Mouse (Mus musculus) forelimb bud, embryonic 11.5 days (tissue): ENCODE data around the gene Cd164l2.

Experiments
- DNase-seq: peaks from one replicate; pipeline ENCODE4 v3.0.0-alpha.2; 2012; ENCODE audit warnings: low read depth, low spot score

Gene Cd164l2

GRCm38 (mm10) chr4:133194482-133194881, 17.4 kb upstream of the Cd164l2 start:
- DNase-seq, result no peak

DNA sequence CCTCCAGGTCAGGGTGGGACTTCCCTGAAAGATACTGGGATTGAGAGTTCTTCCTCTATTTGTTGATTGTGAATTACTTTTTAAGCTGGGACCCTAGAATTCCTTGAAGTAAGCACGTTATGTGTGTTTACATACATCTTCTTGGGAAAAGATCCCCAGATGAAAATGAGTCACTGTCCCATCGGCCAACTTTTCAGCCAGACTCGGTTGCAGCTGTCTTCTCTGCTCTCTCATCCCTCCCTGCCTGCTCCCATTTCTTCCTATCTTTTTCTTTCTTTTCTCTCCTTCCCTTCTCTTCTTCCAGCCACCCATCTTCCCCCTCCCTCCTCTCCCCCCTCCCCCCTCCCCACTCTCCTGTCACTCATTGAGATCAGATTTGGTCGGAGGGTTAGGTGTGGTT, 16.9 kb upstream of the Cd164l2 start:
- no peak for DNase-seq

DNA sequence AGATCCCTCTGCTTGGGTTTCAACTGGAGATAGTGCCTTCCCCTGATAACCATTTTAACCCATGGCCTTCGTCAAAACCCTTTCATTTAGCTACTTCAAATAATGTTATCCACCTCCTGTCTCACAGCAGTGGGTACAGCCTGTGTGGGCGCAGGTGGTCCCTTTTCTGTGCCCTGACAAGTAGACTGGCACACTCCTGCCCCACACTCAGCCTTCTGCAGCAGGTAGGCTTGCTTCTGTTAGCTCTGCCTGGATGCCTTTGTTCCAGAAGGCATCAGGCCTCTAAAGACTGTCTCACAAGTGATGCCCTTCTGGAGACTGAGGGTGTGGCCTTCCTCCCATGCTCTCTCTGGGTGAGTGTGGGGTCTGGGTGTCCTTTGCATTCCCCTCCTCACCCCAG, 15.8 kb upstream of the Cd164l2 start:
- DNase-seq, result no peak

DNA sequence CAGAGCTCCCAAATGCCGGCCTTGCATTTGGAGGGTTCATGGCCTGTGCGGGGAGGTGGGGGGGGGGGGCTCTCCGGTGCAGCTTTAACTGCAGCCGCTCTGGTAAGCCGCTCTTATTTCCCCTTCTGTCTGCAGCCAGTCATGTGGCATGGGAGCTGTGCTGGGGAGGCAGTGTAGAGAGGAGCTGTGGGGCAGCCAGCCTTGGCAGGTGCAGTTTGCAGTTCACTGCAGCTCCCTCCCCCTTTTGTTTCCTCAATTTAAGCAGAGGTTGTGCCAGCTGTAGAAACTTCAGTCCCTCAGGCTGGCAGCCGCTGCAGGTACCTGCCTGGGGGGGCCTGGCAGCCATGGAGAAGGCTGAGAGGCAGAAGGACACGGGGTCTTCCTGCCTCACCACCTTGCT, 15.1 kb upstream of the Cd164l2 start:
- no peak for DNase-seq

GRCm38 (mm10) chr4:133197355-133197754, 14.6 kb upstream of the Cd164l2 start:
- peak; percentile 58 for DNase-seq

GRCm38 (mm10) chr4:133197801-133198286, 14.1 kb upstream of the Cd164l2 start:
- DNase-seq, result no peak

GRCm38 (mm10) chr4:133198337-133199180, 13.4 kb upstream of the Cd164l2 start:
- no peak for DNase-seq

- no peak for DNase-seq
Measured at GRCm38 (mm10) chr4:133199743-133200142, 12.2 kb upstream of the Cd164l2 start.

- no peak for DNase-seq
Measured at GRCm38 (mm10) chr4:133200343-133200742, 11.6 kb upstream of the Cd164l2 start.

DNA sequence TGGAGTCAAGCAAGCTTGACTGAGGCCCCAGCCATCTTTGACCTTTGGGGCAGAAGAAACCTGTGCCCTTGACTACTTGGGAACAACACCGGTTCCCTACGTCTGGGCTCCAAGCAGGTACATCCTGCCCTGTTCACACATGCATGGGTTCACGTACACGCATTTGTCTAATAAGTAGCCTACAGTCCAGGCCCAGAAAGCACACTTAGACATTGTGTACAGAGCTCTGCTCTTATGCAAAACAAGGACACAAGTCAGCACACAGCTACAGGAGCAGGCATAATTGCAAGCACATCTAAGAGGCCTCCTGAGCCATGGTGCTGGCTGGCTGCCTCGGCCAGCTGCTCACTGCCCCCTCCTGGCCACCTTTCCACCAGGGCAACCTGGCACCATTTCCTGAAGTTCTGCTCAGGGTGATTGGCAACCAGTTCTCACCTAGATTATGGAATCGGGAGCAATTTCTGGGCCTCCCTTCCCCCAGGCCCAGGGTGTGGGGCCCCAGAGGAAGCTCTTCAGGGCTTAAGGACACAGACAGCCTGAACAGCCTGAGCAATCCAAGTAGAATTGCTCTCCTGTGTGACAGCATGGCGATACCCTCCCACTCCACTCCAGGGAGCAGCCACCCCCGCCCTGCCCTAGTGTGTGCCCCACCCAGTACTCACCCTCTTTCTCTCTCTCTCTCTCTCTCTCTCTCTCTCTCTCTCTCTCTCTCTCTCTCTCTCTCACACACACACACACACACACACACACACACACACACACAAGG, 10.7 kb upstream of the Cd164l2 start:
- DNase-seq, result no peak

DNA sequence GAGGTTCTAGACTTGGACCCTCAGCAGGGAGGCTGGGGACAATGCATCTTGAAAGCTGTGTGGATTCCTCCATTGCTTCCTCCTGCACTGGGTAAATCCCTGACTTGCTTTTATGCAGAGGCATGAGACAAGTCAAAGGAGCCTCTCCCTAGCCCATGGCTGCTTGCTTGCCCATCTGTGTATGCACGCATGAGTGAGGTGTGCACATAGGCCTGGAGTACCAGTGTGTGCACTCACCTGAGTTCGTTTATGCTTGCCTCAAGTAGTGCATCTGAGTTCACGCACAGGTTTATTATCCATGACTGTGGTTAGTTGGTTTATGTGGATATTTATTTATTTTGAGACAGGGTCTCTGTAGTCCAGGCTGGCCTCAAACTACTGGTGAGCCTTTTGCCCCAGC, 9.7 kb upstream of the Cd164l2 start:
- no peak for DNase-seq

GRCm38 (mm10) chr4:133203591-133203990, 8.3 kb upstream of the Cd164l2 start:
- DNase-seq, result no peak

GRCm38 (mm10) chr4:133204379-133204778, 7.6 kb upstream of the Cd164l2 start:
- no peak for DNase-seq

DNA sequence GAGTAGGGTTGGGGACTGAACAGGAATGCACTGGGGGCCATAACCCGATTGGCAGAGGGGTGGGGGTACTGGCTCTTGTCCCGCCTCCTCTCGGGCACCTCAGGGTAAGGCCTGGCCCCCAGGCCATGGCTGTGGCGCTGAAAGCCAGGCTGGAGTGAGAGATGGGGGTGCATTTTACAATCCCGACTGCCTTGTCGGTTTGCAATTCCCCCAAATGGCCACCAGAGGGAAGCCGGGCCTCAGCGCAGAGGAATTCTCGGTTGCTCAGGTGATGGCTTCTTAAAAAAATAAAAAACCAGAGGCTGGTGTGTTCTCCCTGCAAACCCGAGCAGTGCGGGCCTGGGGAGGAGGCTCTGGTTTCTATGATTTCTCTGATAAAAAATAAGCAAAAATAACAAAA, 2.6 kb upstream of the Cd164l2 start:
- peak; percentile 78 for DNase-seq

GRCm38 (mm10) chr4:133210023-133210787, 1.7 kb upstream of the Cd164l2 start:
- DNase-seq, result no peak

GRCm38 (mm10) chr4:133210788-133211390, 1.0 kb upstream of the Cd164l2 start:
- DNase-seq, result no peak

DNA sequence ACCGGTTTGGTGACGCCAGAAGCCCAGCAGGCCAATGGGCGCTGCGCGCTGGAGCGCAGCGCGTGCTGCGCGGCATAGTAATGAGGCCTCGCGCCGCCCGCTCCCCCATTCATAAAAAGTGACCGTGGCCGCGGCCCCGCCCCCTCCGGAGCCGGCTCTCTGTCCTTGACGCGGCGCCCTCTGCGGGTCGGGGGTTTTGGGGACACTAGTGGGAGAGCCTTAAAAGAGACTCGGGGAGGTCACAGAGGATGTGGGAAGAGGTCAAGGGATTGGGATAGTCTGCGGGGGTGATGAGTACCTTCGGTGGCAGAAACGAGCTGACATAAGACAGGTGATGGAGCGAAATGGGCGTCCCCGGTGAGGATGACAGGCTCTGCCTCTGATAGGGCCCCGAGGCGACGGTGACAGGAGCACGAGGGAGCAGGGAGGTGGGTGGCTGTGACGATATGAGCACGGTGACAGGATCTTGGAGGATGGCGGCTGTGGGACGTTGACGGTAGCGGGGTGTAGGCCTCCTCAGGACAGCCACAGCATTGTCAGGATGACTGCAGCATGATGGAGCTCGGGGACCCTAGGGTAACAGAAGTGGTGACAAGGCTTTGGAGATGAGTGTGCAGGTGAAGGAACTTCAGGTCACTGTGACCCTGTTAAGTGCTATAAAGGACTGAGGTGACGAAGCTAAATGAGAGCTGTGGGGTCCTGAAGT, 784 bp downstream of the Cd164l2 start:
- peak; percentile 85 for DNase-seq

DNA sequence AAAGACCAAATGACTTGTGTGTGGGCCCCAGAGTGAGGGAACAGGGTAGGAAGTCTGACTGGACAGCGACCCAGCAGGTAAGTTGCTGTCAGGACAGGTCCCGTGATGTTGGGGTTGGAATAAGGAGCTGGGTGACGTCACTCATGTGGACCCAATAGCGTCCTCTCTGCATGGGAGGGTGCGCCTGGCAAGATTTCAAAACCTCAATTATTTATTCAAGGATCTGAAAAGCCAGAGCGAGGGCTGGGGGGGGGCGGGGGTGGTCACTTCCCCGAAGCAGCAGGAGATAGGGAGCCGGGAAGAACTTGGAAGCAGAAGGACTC, 1.3 kb downstream of the Cd164l2 start:
- DNase-seq, result no peak

DNA sequence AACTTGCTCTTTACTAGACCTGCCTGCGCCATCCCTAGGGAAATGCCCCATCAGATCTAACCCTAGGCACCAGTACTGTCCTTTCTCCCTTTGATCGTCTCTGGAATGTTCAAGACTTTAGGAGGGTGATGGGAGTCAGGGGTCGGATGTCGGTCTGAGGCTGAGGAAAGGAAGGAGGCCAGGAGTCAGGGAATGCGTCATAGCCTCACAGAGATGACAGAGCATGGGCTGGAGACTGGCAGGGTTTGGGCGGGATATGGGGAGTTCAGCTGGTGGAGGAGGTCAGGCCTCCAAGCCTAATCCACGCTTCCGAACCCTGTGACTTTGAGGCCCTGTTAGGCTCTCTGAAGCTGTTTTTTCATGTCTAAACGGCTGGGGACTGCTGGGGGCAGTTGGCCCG, 1.7 kb downstream of the Cd164l2 start:
- no peak for DNase-seq

- peak; percentile 67 for DNase-seq
Measured at GRCm38 (mm10) chr4:133217641-133218040, 5.7 kb downstream of the Cd164l2 start.

DNA sequence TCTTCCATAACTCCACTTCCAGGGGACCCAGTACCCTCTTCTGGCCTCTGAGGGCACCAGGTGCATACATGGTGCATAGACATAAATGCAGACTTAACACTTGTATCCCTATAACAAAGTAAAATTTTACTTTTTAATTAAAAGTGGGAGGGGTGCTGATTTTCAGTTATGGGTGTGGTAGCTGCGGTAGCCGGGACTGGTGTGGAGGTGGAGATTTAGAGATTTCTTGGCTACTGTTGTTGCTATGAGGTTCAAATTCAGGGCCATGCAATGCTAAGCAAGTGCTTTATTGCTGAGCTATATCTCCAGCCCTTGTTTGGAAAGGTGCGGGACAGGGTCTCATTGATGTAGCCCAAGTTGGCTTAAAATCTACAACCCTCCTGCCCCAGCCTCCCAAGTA, 6.8 kb downstream of the Cd164l2 start:
- DNase-seq, result no peak
